Mouse (Mus musculus) right cerebral cortex, postnatal 36 days (tissue): ENCODE results near the gene Mob3a.

ENCODE experiments used
- DNase-seq, 2 experiments: peaks; one replicate each; pipeline ENCODE4 v3.0.0; 2022; ENCODE audit warnings: low spot score in 2 of 2, mixed read lengths in 1 of 2

Mob3a gene

GRCm38 (mm10) chr10:80700038-80700504 is 1.7 kb downstream of the Mob3a start:
- no peak for DNase-seq

GRCm38 (mm10) chr10:80698605-80699004 is 3.2 kb downstream of the Mob3a start:
- no peak for DNase-seq

- no peak for DNase-seq
Measured at GRCm38 (mm10) chr10:80697812-80698211, 4.0 kb downstream of the Mob3a start.

- no peak for DNase-seq
Measured at GRCm38 (mm10) chr10:80697393-80697787, 4.4 kb downstream of the Mob3a start.

GRCm38 (mm10) chr10:80696502-80697392 is 5.0 kb downstream of the Mob3a start:
- DNase-seq = no peak

- no peak for DNase-seq
Measured at GRCm38 (mm10) chr10:80695801-80696501, 5.8 kb downstream of the Mob3a start.

- DNase-seq = no peak
Measured at GRCm38 (mm10) chr10:80695186-80695585, 6.6 kb downstream of the Mob3a start.

GRCm38 (mm10) chr10:80694159-80694938 is 7.4 kb downstream of the Mob3a start:
- DNase-seq = no peak

GRCm38 (mm10) chr10:80693401-80694045 is 8.3 kb downstream of the Mob3a start:
- DNase-seq = no peak

- no peak for DNase-seq
Measured at GRCm38 (mm10) chr10:80692249-80693165, 9.3 kb downstream of the Mob3a start.

GRCm38 (mm10) chr10:80687850-80688249 is 13.9 kb downstream of the Mob3a start:
- DNase-seq = peak in 1 of 2 experiments; percentile 45

GRCm38 (mm10) chr10:80686617-80687016 is 15.2 kb downstream of the Mob3a start:
- DNase-seq = no peak

GRCm38 (mm10) chr10:80684984-80685383 is 16.8 kb downstream of the Mob3a start:
- DNase-seq = no peak

- no peak for DNase-seq
Measured at GRCm38 (mm10) chr10:80684214-80684613, 17.6 kb downstream of the Mob3a start.

GRCm38 (mm10) chr10:80683647-80684046 is 18.1 kb downstream of the Mob3a start:
- no peak for DNase-seq

- DNase-seq = no peak
Measured at GRCm38 (mm10) chr10:80682003-80682402, 19.8 kb downstream of the Mob3a start.

- no peak for DNase-seq
Measured at GRCm38 (mm10) chr10:80680260-80680696, 21.5 kb downstream of the Mob3a start.

GRCm38 (mm10) chr10:80679556-80680259 is 22.1 kb downstream of the Mob3a start:
- no peak for DNase-seq

- DNase-seq = no peak
Measured at GRCm38 (mm10) chr10:80678601-80679377, 23.0 kb downstream of the Mob3a start.
